Mouse (Mus musculus) ES-Bruce4 (cell line): ENCODE data around the gene Dnaja3. TPM values are rescaled to one million over a fixed set of nuclear protein-coding genes. Genes with fewer than 3 reads are reported as not detected.

ENCODE experiments used
- H3K27ac ChIP-seq: 2 replicates; pipeline ENCODE4 v1.5.1; 2012; ENCODE audit warnings: low read length, inconsistent platforms; ENCODE audit not compliant: insufficient read depth
- H3K27me3 ChIP-seq: 2 replicates; pipeline ENCODE4 v1.6.1; 2012; ENCODE audit warnings: mild to moderate bottlenecking, low read length, inconsistent platforms; ENCODE audit not compliant: control insufficient read depth, poor library complexity, insufficient read depth, severe bottlenecking
- H3K36me3 ChIP-seq: 2 replicates; pipeline ENCODE4 v1.6.1; 2012; ENCODE audit warnings: inconsistent platforms, mild to moderate bottlenecking, low read length, moderate library complexity; ENCODE audit not compliant: control insufficient read depth, poor library complexity, insufficient read depth, severe bottlenecking
- H3K4me1 ChIP-seq: one replicate; pipeline ENCODE4 v1.8.1; 2011; ENCODE audit warnings: low read length; ENCODE audit not compliant: control insufficient read depth, insufficient read depth
- H3K4me3 ChIP-seq: 2 replicates; pipeline ENCODE4 v1.5.1; 2011; ENCODE audit warnings: low read depth, mild to moderate bottlenecking, low read length
- H3K9ac ChIP-seq: 2 replicates; pipeline ENCODE4 v1.6.1; 2012; ENCODE audit warnings: low read depth, mild to moderate bottlenecking, inconsistent platforms; ENCODE audit not compliant: poor library complexity, severe bottlenecking
- H3K9me3 ChIP-seq: replicated peaks from 2 replicates; pipeline ENCODE4 v1.6.1; 2012; ENCODE audit warnings: mild to moderate bottlenecking, low read length, inconsistent platforms; ENCODE audit not compliant: control insufficient read depth, poor library complexity, insufficient read depth, severe bottlenecking
- CTCF ChIP-seq: IDR thresholded peaks from one replicate; pipeline ENCODE4 v1.8.1; 2011; ENCODE audit warnings: low read depth, low read length
- EP300 ChIP-seq: IDR thresholded peaks from 2 replicates; pipeline ENCODE4 v1.6.1; 2011; ENCODE audit warnings: low read depth, low read length; ENCODE audit not compliant: insufficient read depth
- POLR2A ChIP-seq: IDR thresholded peaks from one replicate; pipeline ENCODE4 v1.8.1; 2011; ENCODE audit warnings: low read length; ENCODE audit not compliant: insufficient read depth
- polyA plus RNA-seq: library from polyadenylated mRNA; stranded (reverse); fragments of >200 nt; gene quantifications from 2 replicates; pipeline ENCODE4 v1.2.4, GENCODE M21; 2011; ENCODE audit warnings: low read depth; ENCODE audit not compliant: missing spikeins, insufficient read depth, insufficient read length

Gene Dnaja3
- 55.8 and 55.9 TPM in 2 replicates for polyA plus RNA-seq

GRCm38 (mm10) chr16:4639831-4640237 is at the start of gene Dnaja3, which contains the start of gene Vasn:
TSS of gene Dnaja3 (plus strand) at chr16:4639989.
TSS of gene Vasn (plus strand) at chr16:4639941.
- Histone ChIP-seq H3K36me3 (no peaks in the 10 kb centered on the region), H3K4me3 (peak within 1 kb of the TSS; percentile 69), H3K9me3 (no peaks in the 10 kb centered on the region), H3K27me3 (no peaks in the 10 kb centered on the region), H3K9ac (peak within 1 kb of the TSS; percentile 58), H3K4me1 (no peaks in the 10 kb centered on the region), H3K27ac (no peak within 1 kb of the TSS)
- no peak for TF ChIP-seq CTCF
- no peak for TF ChIP-seq POLR2A
- no peak for TF ChIP-seq EP300

GRCm38 (mm10) chr16:4590236-4590635 is 49.6 kb upstream of the Dnaja3 start:
- Histone ChIP-seq H3K4me1 (peaks cover 8% of the 10 kb centered on the region), H3K36me3 (no peaks in the 10 kb centered on the region)

DNA sequence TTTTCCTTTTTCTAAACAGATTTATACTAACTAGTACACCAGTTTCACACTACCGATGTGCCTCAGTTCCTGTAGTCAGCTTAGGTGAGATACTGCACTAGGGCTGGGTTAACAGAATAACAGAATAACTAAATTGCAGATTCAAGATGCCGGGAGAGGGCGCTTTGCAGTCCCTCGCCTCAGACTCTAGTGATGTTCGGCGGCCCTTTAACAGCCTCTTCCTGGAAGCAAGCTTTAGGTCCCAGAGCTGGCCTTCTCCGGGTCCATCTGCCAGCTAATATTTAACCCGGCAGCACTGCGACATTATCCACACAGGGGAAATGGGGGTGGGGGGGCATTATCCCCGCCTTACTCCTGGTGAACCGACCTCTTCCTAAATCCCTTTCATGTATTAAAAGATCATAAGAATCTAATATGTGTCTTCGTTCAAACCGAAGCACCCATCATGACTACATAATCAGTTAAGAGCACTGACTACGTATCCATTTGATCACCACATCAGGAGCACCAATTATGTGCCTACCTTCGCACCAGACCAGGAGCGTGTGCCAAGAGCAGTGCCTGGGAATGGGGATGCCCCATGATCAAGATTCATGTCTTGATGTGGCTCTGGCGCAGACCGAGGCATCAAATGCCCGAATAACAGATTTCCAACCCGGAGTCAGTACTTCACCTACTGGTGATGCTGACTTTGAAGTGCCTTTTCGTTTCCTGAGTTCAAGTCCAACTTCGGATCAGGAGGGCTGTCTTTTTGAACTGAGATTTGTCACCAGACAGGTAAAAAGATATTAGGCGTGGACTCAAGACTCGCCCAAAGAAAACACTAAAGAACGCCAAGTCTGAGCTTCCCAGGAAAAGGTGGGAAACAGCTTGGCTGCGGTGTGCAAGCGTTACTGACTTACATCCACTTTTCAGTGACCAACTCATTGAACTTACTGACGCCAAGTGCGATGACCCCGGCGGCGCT is 46.6 kb upstream of the Dnaja3 start:
- Histone ChIP-seq H3K4me3 (peak overlapping the region; percentile 55), H3K9ac (peak overlapping the region; percentile 96), H3K9me3 (no peaks in the 10 kb centered on the region), H3K27me3 (no peaks in the 10 kb centered on the region), H3K36me3 (no peaks in the 10 kb centered on the region), H3K4me1 (peaks cover 13% of the 10 kb centered on the region), H3K27ac (peak overlapping the region; percentile 56)
- no peak for TF ChIP-seq POLR2A
- no peak for TF ChIP-seq EP300
- peak; percentile 47 for TF ChIP-seq CTCF

More at GRCm38 (mm10) chr16:4590236-4590635, 49.6 kb upstream of the Dnaja3 start:
- Histone ChIP-seq H3K27ac (no peak overlapping the region), H3K9me3 (no peaks in the 10 kb centered on the region), H3K9ac (no peak overlapping the region), H3K4me3 (no peak overlapping the region), H3K27me3 (no peaks in the 10 kb centered on the region)
- TF ChIP-seq EP300: no peak
- TF ChIP-seq CTCF: no peak
- TF ChIP-seq POLR2A: no peak

GRCm38 (mm10) chr16:4593971-4594813 is 45.6 kb upstream of the Dnaja3 start, which contains the start of gene Glis2:
TSS of gene Glis2 (plus strand) at chr16:4594713.
- H3K9me3 ChIP-seq: no peaks in the 10 kb centered on the region
- peak within 1 kb of the TSS; percentile 96 for H3K9ac ChIP-seq
- no peaks in the 10 kb centered on the region for H3K36me3 ChIP-seq
- H3K27me3 ChIP-seq: no peaks in the 10 kb centered on the region
- TF ChIP-seq EP300: peak; percentile 24; the same call in 1 of the 2 replicates
- no peak for TF ChIP-seq CTCF
- peak within 1 kb of the TSS; percentile 36 for H3K27ac ChIP-seq
- H3K4me3 ChIP-seq: peak within 1 kb of the TSS; percentile 83
- peaks cover 13% of the 10 kb centered on the region for H3K4me1 ChIP-seq

GRCm38 (mm10) chr16:4594814-4595526 is 44.8 kb upstream of the Dnaja3 start:
- TF ChIP-seq CTCF: no peak
- TF ChIP-seq EP300: no peak
- TF ChIP-seq POLR2A: no peak
- Histone ChIP-seq H3K9me3 (no peaks in the 10 kb centered on the region), H3K4me1 (peaks cover 13% of the 10 kb centered on the region)

More at GRCm38 (mm10) chr16:4594814-4595526, 44.8 kb upstream of the Dnaja3 start:
- Histone ChIP-seq H3K9ac (peak overlapping the region; percentile 96), H3K4me3 (peak overlapping the region; percentile 83), H3K27ac (peak overlapping the region; percentile 36), H3K27me3 (no peaks in the 10 kb centered on the region), H3K36me3 (no peaks in the 10 kb centered on the region)
